Mouse (Mus musculus) C2C12 (cell line): Measurements from ENCODE around the gene Irx3. TPM values are rescaled to one million over a fixed set of nuclear protein-coding genes. Genes with fewer than 3 reads are reported as not detected.

ENCODE experiments used
- H3K27me3 ChIP-seq: one replicate; pipeline ENCODE4 v1.6.1; 2011; ENCODE audit not compliant: control insufficient read depth, insufficient read depth, insufficient read length
- H3K36me3 ChIP-seq: one replicate; pipeline ENCODE4 v1.6.1; 2011; ENCODE audit not compliant: control insufficient read depth, insufficient read depth
- H3K4me3 ChIP-seq: one replicate; pipeline ENCODE4 v1.5.1; 2011; ENCODE audit warnings: mild to moderate bottlenecking, control low read depth; ENCODE audit not compliant: poor library complexity, insufficient read depth, severe bottlenecking
- H3K79me2 ChIP-seq: one replicate; pipeline ENCODE4 v1.6.1; 2011; ENCODE audit not compliant: control insufficient read depth, insufficient read depth
- H3K79me3 ChIP-seq: one replicate; pipeline ENCODE4 v1.6.1; 2011; ENCODE audit warnings: low read depth, control low read depth
- H3ac ChIP-seq: one replicate; pipeline ENCODE3; 2011; ENCODE audit warnings: low read depth; ENCODE audit not compliant: control insufficient read depth, insufficient read length
- CEBPB ChIP-seq: IDR thresholded peaks from one replicate; pipeline ENCODE4 v1.6.1; 2011; ENCODE audit warnings: low read depth, mild to moderate bottlenecking, control low read depth, moderate library complexity
- CTCF ChIP-seq: IDR thresholded peaks from one replicate; pipeline ENCODE4 v1.5.1; 2011; ENCODE audit not compliant: control insufficient read depth, insufficient read depth, insufficient read length
- FOSL1 ChIP-seq: IDR thresholded peaks from one replicate; pipeline ENCODE4 v1.8.0; 2011; ENCODE audit warnings: mild to moderate bottlenecking, low read length; ENCODE audit not compliant: poor library complexity, insufficient read depth, severe bottlenecking
- MAX ChIP-seq: IDR thresholded peaks from one replicate; pipeline ENCODE4 v1.6.1; 2011; ENCODE audit warnings: mild to moderate bottlenecking, control low read depth
- MYOD1 ChIP-seq: IDR thresholded peaks from one replicate; pipeline ENCODE4 v1.6.1; 2011; ENCODE audit warnings: low read depth; ENCODE audit not compliant: control insufficient read depth, insufficient read length
- MYOG ChIP-seq: IDR thresholded peaks from one replicate; pipeline ENCODE4 v1.6.1; 2011; ENCODE audit not compliant: control insufficient read depth, insufficient read length; ENCODE audit errors: extremely low read depth
- USF1 ChIP-seq: IDR thresholded peaks from one replicate; pipeline ENCODE4 v1.6.1; 2011; ENCODE audit warnings: low read depth, mild to moderate bottlenecking, control low read depth, moderate library complexity
- polyA plus RNA-seq: library from polyadenylated mRNA; unstranded; fragments of >200 nt; fragmentation: generic; extraction: Trizol; gene quantifications from one replicate; pipeline ENCODE4 v1.2.1, GENCODE M21; 2012; ENCODE audit warnings: missing spikeins

Irx3 gene
- polyA plus RNA-seq, 1 experiment, result 8.8 TPM

DNA sequence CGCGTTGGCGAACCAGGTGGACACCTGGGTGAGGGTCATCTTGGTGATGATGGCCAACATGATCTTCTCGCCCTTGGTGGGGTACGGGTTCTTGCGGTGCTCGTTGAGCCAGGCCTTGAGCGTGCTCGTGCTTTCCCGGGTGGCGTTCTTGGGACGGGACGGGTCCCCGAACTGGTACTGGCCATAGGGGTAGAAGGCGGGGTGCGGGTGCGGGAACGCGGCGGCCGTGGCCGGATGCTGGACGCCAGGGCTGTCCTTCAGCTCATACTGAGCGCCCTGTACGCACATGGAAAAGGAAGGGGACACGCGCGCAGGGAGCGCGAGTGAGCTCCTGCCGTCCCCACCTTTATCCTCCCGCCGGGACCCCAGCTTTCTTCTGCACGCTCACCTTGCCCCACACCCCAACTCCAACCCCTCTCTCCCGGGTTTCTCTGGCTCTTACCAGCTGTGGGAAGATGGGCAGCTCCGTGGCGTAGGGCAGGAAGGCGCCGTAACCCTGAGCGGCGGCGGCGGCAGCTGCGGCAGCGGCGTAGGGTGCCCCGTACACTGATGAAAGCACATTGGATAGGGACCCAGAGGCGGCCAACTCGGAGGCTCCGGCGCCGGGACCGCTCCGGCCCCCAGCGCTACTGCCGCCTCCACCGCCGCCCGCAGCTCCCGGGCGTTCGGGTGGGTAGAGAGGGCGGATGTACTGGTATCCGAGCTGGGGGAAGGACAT, 1.2 kb downstream of the Irx3 start:
- Histone ChIP-seq H3K36me3 (no peaks in the 10 kb centered on the region), H3K27me3 (no peaks in the 10 kb centered on the region), H3K79me2 (no peaks in the 10 kb centered on the region), H3ac (peak overlapping the region; percentile 67), H3K79me3 (no peaks in the 10 kb centered on the region), H3K4me3 (peak overlapping the region; percentile 36)
- TF ChIP-seq MAX, result no peak
- no peak for TF ChIP-seq MYOG
- no peak for TF ChIP-seq CTCF
- no peak for TF ChIP-seq FOSL1

- no peaks in the 10 kb centered on the region for H3K36me3 ChIP-seq
- H3K79me2 ChIP-seq, result no peaks in the 10 kb centered on the region
- H3K4me3 ChIP-seq, result peak overlapping the region; percentile 36
- TF ChIP-seq CEBPB (no peak), FOSL1 (no peak), USF1 (no peak), MYOD1 (no peak), MAX (no peak), MYOG (no peak)
- peak overlapping the region; percentile 46 for H3ac ChIP-seq
- no peaks in the 10 kb centered on the region for H3K79me3 ChIP-seq
- no peaks in the 10 kb centered on the region for H3K27me3 ChIP-seq
Measured at GRCm38 (mm10) chr8:91799681-91800522, 2.0 kb downstream of the Irx3 start.

DNA sequence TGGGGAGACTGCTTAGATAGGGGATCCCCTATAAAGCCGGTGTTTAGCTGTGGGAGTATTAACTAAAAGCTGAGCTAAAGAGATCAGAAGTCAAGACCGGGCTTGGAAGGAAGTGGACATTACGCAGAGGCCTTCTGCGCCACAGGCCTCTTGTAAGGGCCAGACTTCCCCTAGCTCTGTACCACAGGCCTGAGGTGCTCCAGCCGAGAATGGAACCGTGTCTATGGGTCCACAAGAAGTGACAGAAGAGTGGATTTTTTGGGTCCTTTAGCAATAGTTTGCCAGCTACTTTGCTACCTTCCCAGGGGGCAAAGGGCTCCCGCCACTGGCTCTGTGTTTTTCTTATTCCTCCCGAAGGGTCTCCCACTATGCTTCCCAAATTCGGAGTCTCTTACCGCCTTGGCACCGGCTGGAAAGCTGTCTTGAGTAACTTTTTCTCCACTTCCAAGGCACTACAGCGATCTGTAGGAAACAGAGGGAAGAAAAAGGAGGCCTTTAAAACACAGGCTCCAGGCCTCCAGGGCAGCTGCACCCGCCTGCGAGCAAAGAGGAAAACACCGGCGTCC, 2.8 kb downstream of the Irx3 start:
- Histone ChIP-seq H3K79me3 (no peaks in the 10 kb centered on the region), H3ac (no peak overlapping the region), H3K4me3 (no peak overlapping the region), H3K79me2 (no peaks in the 10 kb centered on the region), H3K27me3 (no peaks in the 10 kb centered on the region), H3K36me3 (no peaks in the 10 kb centered on the region)
- TF ChIP-seq USF1 (no peak), MAX (no peak), MYOD1 (no peak), CTCF (no peak), CEBPB (no peak), MYOG (no peak), FOSL1 (no peak)

DNA sequence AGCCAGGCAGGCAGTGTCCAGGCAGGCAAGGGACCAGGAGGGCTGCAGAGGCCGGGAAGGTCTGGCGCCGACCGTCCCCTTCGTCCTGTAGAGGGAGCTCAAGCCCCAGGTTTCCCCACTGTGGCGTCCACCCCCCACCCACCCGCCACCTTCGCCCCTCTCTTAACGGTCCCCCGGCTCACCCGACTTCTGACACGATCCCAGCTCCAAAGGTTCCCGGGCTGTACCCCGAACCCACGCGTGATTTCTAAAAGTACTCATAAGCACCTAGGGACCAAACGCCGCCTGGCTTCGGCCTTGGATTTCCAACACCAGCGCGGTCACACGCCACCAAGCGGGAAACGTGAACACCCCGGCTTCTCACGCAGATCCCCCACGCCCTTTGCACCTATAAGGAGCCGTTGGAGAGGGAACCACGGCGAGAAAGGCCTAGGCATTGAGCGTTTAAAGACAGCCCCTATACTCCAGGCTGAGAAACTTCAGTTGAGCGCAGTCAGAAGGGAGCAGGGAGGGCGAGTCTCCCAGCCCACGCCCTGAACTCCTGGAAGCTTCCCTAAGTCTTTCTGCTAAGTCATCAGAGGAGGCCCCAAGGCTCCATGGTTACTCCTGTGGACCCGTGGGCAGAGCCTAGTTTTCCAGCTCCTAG, 4.1 kb downstream of the Irx3 start:
- H3ac ChIP-seq, result no peak overlapping the region
- no peaks in the 10 kb centered on the region for H3K79me3 ChIP-seq
- no peaks in the 10 kb centered on the region for H3K79me2 ChIP-seq
- H3K4me3 ChIP-seq, result no peak overlapping the region
- peak; percentile 87 for TF ChIP-seq CTCF
- no peak for TF ChIP-seq MYOD1
- no peaks in the 10 kb centered on the region for H3K36me3 ChIP-seq
- no peaks in the 10 kb centered on the region for H3K27me3 ChIP-seq

DNA sequence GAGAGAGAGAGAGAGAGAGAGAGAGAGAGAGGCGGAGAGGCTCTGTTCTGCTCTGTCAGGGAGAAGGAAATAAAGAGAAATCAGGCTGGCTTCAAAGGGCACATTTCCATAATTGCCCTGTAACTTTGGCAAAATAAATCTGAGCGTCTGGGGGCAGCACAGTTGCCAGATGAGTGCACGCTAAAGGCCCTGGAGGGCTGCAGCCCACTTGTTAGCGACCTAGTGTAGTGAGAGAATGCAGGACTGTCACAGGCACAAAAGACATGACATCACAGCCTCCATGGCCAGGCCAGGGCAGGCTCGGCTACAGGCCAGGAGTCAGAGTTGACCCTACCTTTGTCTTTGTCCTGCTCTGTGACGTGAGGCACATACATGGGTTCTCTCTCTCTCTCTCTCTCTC, 8.0 kb downstream of the Irx3 start:
- Histone ChIP-seq H3K4me3 (no peak overlapping the region), H3ac (no peak overlapping the region), H3K27me3 (no peaks in the 10 kb centered on the region), H3K36me3 (no peaks in the 10 kb centered on the region), H3K79me3 (no peaks in the 10 kb centered on the region), H3K79me2 (no peaks in the 10 kb centered on the region)
- no peak for TF ChIP-seq CTCF
- no peak for TF ChIP-seq USF1
- TF ChIP-seq MAX, result no peak
- TF ChIP-seq CEBPB, result no peak
- no peak for TF ChIP-seq MYOD1
- no peak for TF ChIP-seq MYOG
- TF ChIP-seq FOSL1, result no peak
